Mouse (Mus musculus): Measurements from ENCODE around the gene Apoa4.

Gene Apoa4

GRCm38 (mm10) chr9:46274494-46274893 is 34.0 kb downstream of the Apoa4 start:
- DNase-seq: no peak

DNA sequence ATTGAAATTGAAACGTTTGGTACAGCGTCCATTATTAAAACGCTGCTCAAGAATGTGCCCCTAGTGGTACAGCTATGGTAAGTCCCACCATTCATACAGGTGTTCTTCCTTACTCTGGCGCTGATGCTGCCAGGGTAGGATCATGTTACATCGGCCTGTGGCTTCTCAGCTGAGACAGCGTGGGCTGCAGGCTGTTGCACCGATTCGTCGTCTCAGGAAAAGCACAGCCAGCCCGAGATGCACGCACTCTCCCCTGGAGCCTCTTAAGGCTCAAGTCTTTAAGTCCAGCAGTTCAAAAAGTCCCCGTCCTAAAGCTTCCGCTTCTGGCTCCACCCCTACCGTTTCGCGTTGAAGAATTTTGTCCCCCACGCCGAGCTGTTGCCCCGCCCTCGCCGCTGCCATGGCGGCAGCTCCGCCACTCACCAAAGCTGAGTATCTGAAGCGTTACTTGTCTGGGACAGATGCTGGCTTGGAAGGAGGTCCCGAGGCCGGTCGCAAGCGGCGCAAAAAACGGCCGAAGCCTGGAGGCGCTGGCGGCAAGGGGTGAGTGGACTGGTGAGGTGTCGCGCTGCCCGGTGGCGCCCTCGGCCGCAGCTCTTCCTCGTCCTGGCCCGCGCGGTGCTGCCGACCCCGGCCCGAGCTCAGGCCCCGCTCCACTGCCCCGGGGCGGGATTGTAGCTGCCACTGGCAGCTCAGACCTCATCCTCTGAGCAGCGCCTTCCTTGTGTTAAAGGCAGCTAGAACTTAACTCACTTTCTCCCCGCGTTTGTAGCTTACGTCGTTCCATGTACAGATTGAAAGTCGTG is 42.3 kb downstream of the Apoa4 start, which contains the start of gene Bud13:
Bud13 (plus strand) TSS at position 378 of the 806 bp plus-strand sequence.
- peak; percentile 84 for DNase-seq
